Mouse (Mus musculus) CH12.LX (cell line): Measurements from ENCODE around the gene Rps6ka2.

Experiments
- CHD2 ChIP-seq: IDR thresholded peaks from 2 replicates; pipeline ENCODE4 v1.6.1; 2011; ENCODE audit warnings: low read length, improper control_type of control experiment
- CTCF ChIP-seq, 2 experiments: IDR thresholded peaks in 1 of 2; conservative IDR thresholded peaks in 1 of 2; 2 replicates each; pipeline ENCODE4 v1.5.1; 2011 to 2012; ENCODE audit warnings: low read depth in 2 of 2, low read length in 2 of 2, improper control_type of control experiment in 1 of 2, inconsistent platforms in 1 of 2, mild to moderate bottlenecking in 1 of 2, moderate library complexity in 1 of 2
- E2F4 ChIP-seq: IDR thresholded peaks from 2 replicates; pipeline ENCODE4 v1.6.1; 2011; ENCODE audit warnings: low read depth, low read length, improper control_type of control experiment; ENCODE audit not compliant: insufficient replicate concordance
- KAT2A ChIP-seq: IDR thresholded peaks from 2 replicates; pipeline ENCODE4 v1.6.1; 2012; ENCODE audit warnings: low read length, improper control_type of control experiment, inconsistent platforms; ENCODE audit not compliant: insufficient replicate concordance
- MYC ChIP-seq: IDR thresholded peaks from 2 replicates; pipeline ENCODE4 v1.6.1; 2011; ENCODE audit warnings: low read depth, mild to moderate bottlenecking, improper control_type of control experiment, low read length
- NELFE ChIP-seq: IDR thresholded peaks from 2 replicates; pipeline ENCODE4 v1.6.1; 2011; ENCODE audit warnings: low read depth, low read length, improper control_type of control experiment
- POLR2A ChIP-seq: IDR thresholded peaks from 2 replicates; pipeline ENCODE4 v1.6.1; 2011; ENCODE audit warnings: low read depth, mild to moderate bottlenecking, improper control_type of control experiment, low read length
- ZNF384 ChIP-seq: IDR thresholded peaks from 2 replicates; pipeline ENCODE4 v1.6.1; 2012; ENCODE audit warnings: low read depth, low read length, improper control_type of control experiment, inconsistent platforms

DNA sequence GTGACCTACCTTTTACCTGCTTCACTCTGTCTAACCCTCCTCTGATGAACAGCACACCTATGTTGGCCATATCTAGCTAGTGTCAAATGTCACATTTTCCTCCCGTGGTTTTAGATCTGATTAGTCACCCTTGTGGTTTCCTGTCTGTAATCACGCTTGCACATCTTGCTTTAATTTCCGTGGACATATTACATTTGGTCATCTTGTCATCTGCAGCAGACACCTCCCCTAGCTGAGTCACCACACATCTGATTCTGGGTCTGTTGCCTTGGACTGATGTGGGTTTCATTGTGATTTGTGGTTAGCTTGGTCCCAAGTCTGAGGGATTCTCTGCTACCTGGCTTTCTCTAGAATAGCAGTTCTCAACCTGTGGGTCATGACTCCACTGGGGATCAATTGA is 6.0 kb upstream of the Rps6ka2 start:
- TF ChIP-seq CTCF (conservative IDR thresholded peaks at IDR 0.05 in 1 of 2, IDR thresholded peaks at IDR 0.05 in 1 of 2; ENCODE audit: low read depth in 2 of 2, low read length in 2 of 2) (no peak), ZNF384 (no peak), E2F4 (no peak), NELFE (no peak), MYC (no peak), CHD2 (no peak), POLR2A (no peak), KAT2A (no peak)
